In genomic region chr15:100126456-100127107, GRCm38 (mm10) we compare ENCODE assay signal across 9 mouse cellular contexts.
DNase-seq lines count a peak whose midpoint lies in the region; ATAC-seq and TF ChIP-seq lines count a peak whose summit lies in the region.
"Had no signal": no experiment of that assay in that cellular context is flagged by ENCODE, and none has a peak within 500 bp of the region (broad histone marks: within the 10 kb centered on the region; RNA-seq: fewer than 3 reads in every experiment).

No protein-coding gene starts in this region.

- H3K27me3 ChIP-seq in forebrain, embryonic 10.5 days (ENCODE audit: poor library complexity, severe bottlenecking): no peaks in the 10 kb centered on the region
- H3K27me3 ChIP-seq in heart, embryonic 15.5 days: no peaks in the 10 kb centered on the region
- H3K27me3 ChIP-seq in liver, embryonic 14.5 days (ENCODE audit: control insufficient read depth, insufficient read depth, low read length): no peaks in the 10 kb centered on the region
- no peaks in the 10 kb centered on the region for H3K27me3 ChIP-seq in neural tube, embryonic 12.5 days (replicated peaks)
- H3K27me3 ChIP-seq in stomach, postnatal 0 days (ENCODE audit: control insufficient read depth, insufficient read depth, low read length): no peaks in the 10 kb centered on the region
- H3K27me3 ChIP-seq: embryonic facial prominence, embryonic 12.5 days had no signal

- no peaks in the 10 kb centered on the region for H3K9me3 ChIP-seq in forebrain, embryonic 10.5 days
- H3K9me3 ChIP-seq in heart, embryonic 15.5 days (replicated peaks): no peaks in the 10 kb centered on the region
- H3K9me3 ChIP-seq in liver, embryonic 14.5 days (ENCODE audit: control insufficient read depth, low read length): no peaks in the 10 kb centered on the region
- no peaks in the 10 kb centered on the region for H3K9me3 ChIP-seq in neural tube, embryonic 12.5 days
- no peaks in the 10 kb centered on the region for H3K9me3 ChIP-seq in stomach, postnatal 0 days (ENCODE audit: control insufficient read depth, low read length)
- H3K9me3 ChIP-seq: embryonic facial prominence, embryonic 12.5 days had no signal

- TF ChIP-seq CTCF in brain, embryonic 14.5 days (IDR thresholded peaks at IDR 0.05; ENCODE audit: borderline replicate concordance, extremely low read depth, insufficient read depth, insufficient read length): peak; percentile 80
- peak; percentile 86 for TF ChIP-seq CTCF in liver, embryonic 14.5 days (IDR thresholded peaks at IDR 0.05; ENCODE audit: low read depth)
- peak; percentile 97 for TF ChIP-seq CTCF in stomach, postnatal 0 days (IDR thresholded peaks at IDR 0.05; ENCODE audit: low read depth)

- H3K9ac ChIP-seq in heart, embryonic 15.5 days: no peak overlapping the region
- H3K9ac ChIP-seq in liver, embryonic 14.5 days (replicated peaks): no peak overlapping the region
- H3K9ac ChIP-seq in neural tube, embryonic 12.5 days: no peak overlapping the region
- no peak overlapping the region for H3K9ac ChIP-seq in stomach, postnatal 0 days (ENCODE audit: low read length)
- H3K9ac ChIP-seq: embryonic facial prominence, embryonic 12.5 days had no signal

- H3K36me3 ChIP-seq in forebrain, embryonic 10.5 days (replicated peaks): peaks cover 8% of the 10 kb centered on the region
- no peaks in the 10 kb centered on the region for H3K36me3 ChIP-seq in heart, embryonic 15.5 days
- H3K36me3 ChIP-seq in liver, embryonic 14.5 days (replicated peaks; ENCODE audit: control insufficient read depth, insufficient read depth, low read depth): no peaks in the 10 kb centered on the region
- no peaks in the 10 kb centered on the region for H3K36me3 ChIP-seq in neural tube, embryonic 12.5 days
- H3K36me3 ChIP-seq in stomach, postnatal 0 days (ENCODE audit: control insufficient read depth, insufficient read depth, low read length): no peaks in the 10 kb centered on the region

- TF ChIP-seq POLR2A in brain, embryonic 14.5 days (IDR thresholded peaks at IDR 0.05; ENCODE audit: borderline replicate concordance, extremely low read depth, insufficient read depth, insufficient read length, poor library complexity, severe bottlenecking): no peak

- DNase-seq in CD4-positive helper T cell, adult 2 months (ENCODE audit: low read depth, low spot score): peak; percentile 80
- peak; percentile 85 for DNase-seq in brain, embryonic 14.5 days (ENCODE audit: low read depth)
- DNase-seq in forebrain, embryonic 10.5 days (ENCODE audit: extremely low spot score, low spot score): peak; percentile 72
- DNase-seq in kidney, postnatal 14 days: peak; percentile 87
- peak; percentile 22 to 37 (median 35) for DNase-seq in liver, embryonic 14.5 days (ENCODE audit: low read depth in 3 of 3, low spot score in 3 of 3)
- peak; percentile 84 for DNase-seq in stomach, postnatal 0 days (ENCODE audit: low spot score)

- H3K4me1 ChIP-seq in forebrain, embryonic 10.5 days: peaks cover 31% of the 10 kb centered on the region
- peaks cover 44% of the 10 kb centered on the region for H3K4me1 ChIP-seq in heart, embryonic 15.5 days (replicated peaks)
- peaks cover 0 to 10% of the 10 kb centered on the region in 2 experiments; a peak in 1 of 4 replicates for H3K4me1 ChIP-seq in liver, embryonic 14.5 days (replicated peaks; ENCODE audit: control insufficient read depth in 2 of 2, insufficient read depth in 2 of 2, low read length in 1 of 2)
- peaks cover 12% of the 10 kb centered on the region for H3K4me1 ChIP-seq in neural tube, embryonic 12.5 days
- no peaks in the 10 kb centered on the region for H3K4me1 ChIP-seq in stomach, postnatal 0 days (replicated peaks; ENCODE audit: control insufficient read depth, insufficient read depth)

- no peak overlapping the region for H3K4me3 ChIP-seq in forebrain, embryonic 10.5 days
- H3K4me3 ChIP-seq in heart, embryonic 15.5 days: no peak overlapping the region
- no peak overlapping the region for H3K4me3 ChIP-seq in liver, embryonic 14.5 days (ENCODE audit: insufficient read depth in 1 of 2, low read depth in 2 of 2, low read length in 2 of 2)
- no peak overlapping the region for H3K4me3 ChIP-seq in neural tube, embryonic 12.5 days
- no peak overlapping the region for H3K4me3 ChIP-seq in stomach, postnatal 0 days (ENCODE audit: low read depth, low read length)
- H3K4me3 ChIP-seq: embryonic facial prominence, embryonic 12.5 days had no signal

- peak overlapping the region; percentile 44; the same call in 1 of the 2 replicates for H3K27ac ChIP-seq in forebrain, embryonic 10.5 days
- H3K27ac ChIP-seq in heart, embryonic 15.5 days: peak overlapping the region; percentile 62
- no peak overlapping the region for H3K27ac ChIP-seq in liver, embryonic 14.5 days
- H3K27ac ChIP-seq in neural tube, embryonic 12.5 days: no peak overlapping the region
- H3K27ac ChIP-seq in stomach, postnatal 0 days (replicated peaks): peak overlapping the region; percentile 35; the same call in 1 of the 2 replicates

- no peak for TF ChIP-seq EP300 in liver, embryonic 14.5 days (IDR thresholded peaks at IDR 0.05; ENCODE audit: low read depth)
- TF ChIP-seq EP300 in stomach, postnatal 0 days (optimal IDR thresholded peaks at IDR 0.05): no peak

- WGBS in forebrain, embryonic 10.5 days: 23% methylated on average over 11 of the region's 11 CpGs
- WGBS in heart, embryonic 15.5 days: 5% methylated on average over 11 of the region's 11 CpGs
- WGBS in liver, embryonic 14.5 days (ENCODE audit: insufficient replicate concordance): 13% methylated on average over 11 of the region's 11 CpGs
- WGBS in neural tube, embryonic 12.5 days: 11% methylated on average over 11 of the region's 11 CpGs
- WGBS in stomach, postnatal 0 days: 8% methylated on average over 11 of the region's 11 CpGs

- peak overlapping the region; percentile 41; the same call in 1 of the 2 replicates for H3K4me2 ChIP-seq in heart, embryonic 15.5 days
- H3K4me2 ChIP-seq in liver, embryonic 14.5 days (ENCODE audit: low read depth): no peak overlapping the region
- no peak overlapping the region for H3K4me2 ChIP-seq in neural tube, embryonic 12.5 days (replicated peaks)
- no peak overlapping the region for H3K4me2 ChIP-seq in stomach, postnatal 0 days (replicated peaks; ENCODE audit: low read depth)
- H3K4me2 ChIP-seq: embryonic facial prominence, embryonic 12.5 days had no signal

- ATAC-seq in heart, embryonic 15.5 days (replicated peaks; ENCODE audit: insufficient number of reproducible peaks, insufficient read depth, low FRiP score, low read depth): peak; percentile 76
- ATAC-seq in liver, embryonic 14.5 days (ENCODE audit: insufficient read depth): peak; percentile 70
- ATAC-seq in neural tube, embryonic 12.5 days (ENCODE audit: low FRiP score, low read depth): peak; percentile 66
- peak; percentile 69 for ATAC-seq in stomach, postnatal 0 days (ENCODE audit: low FRiP score, low TSS enrichment)

Comparison
In these comparisons a context has a peak if more than half of its experiments do, and no peak if none do; other contexts are left out.
1. DNase-seq: peak in every context shown above with its lines; median percentile 87 in kidney, postnatal 14 days; 85 in brain, embryonic 14.5 days; 84 in stomach, postnatal 0 days; 80 in CD4-positive helper T cell, adult 2 months; 72 in forebrain, embryonic 10.5 days; 35 in liver, embryonic 14.5 days.
2. H3K27ac ChIP-seq: peak in forebrain, embryonic 10.5 days (single experiment), heart, embryonic 15.5 days (single experiment) and stomach, postnatal 0 days (single experiment); none in liver, embryonic 14.5 days (single experiment) and neural tube, embryonic 12.5 days (single experiment).
3. Peak in every context shown above with its lines, with median percentiles within 50 percentile points of each other: CTCF ChIP-seq and ATAC-seq.